9 mouse cellular contexts compared by ENCODE assay signal in the genomic region with DNA sequence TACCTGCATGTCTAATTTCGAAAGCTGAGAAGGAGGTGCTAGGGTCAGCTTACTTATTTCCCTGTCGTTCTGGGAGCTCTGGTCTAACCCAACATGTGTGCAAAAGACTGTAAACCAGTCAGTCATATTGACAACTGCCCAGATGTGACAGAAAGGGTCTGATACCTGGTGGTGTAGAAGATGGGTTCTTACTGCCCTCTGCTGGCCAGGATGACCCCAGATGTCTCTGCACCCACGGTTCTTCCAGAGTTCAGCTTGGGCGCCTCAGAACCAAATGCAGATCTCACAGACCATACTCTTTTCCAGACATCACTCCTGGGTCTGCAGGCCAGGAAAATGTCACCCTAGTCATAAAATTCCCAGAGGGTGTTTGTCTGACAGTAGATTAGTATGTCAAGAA. TPM values are rescaled to one million over a fixed set of nuclear protein-coding genes. Genes with fewer than 3 reads are reported as not detected.
DNase-seq lines count a peak whose midpoint lies in the region; ATAC-seq and TF ChIP-seq lines count a peak whose summit lies in the region.
"Had no signal": no experiment of that assay in that cellular context is flagged by ENCODE, and none has a peak within 500 bp of the region (broad histone marks: within the 10 kb centered on the region; RNA-seq: fewer than 3 reads in every experiment).

No protein-coding gene starts in this region.

- no peak overlapping the region for H3K4me2 ChIP-seq in liver, embryonic 12.5 days
- H3K4me2 ChIP-seq in kidney, postnatal 0 days (ENCODE audit: low read length): no peak overlapping the region
- no peak overlapping the region for H3K4me2 ChIP-seq in hindbrain, embryonic 16.5 days (ENCODE audit: low read length)

- H3K36me3 ChIP-seq in liver, embryonic 12.5 days: no peaks in the 10 kb centered on the region
- no peaks in the 10 kb centered on the region for H3K36me3 ChIP-seq in kidney, postnatal 0 days (ENCODE audit: insufficient read depth, low read length)
- no peaks in the 10 kb centered on the region for H3K36me3 ChIP-seq in hindbrain, embryonic 16.5 days (ENCODE audit: control insufficient read depth, insufficient read depth, low read length)

- DNase-seq in liver: peak; percentile 41
- peak; percentile 69 for DNase-seq in T-cell, adult 2 months (ENCODE audit: low spot score)
- peak; percentile 50 for DNase-seq in gastrocnemius, postnatal 10 days
- peak; percentile 67 for DNase-seq in kidney, postnatal 0 days (ENCODE audit: low spot score)
- DNase-seq in naive thymus-derived CD4-positive, alpha-beta T cell, adult 2 months (ENCODE audit: low read depth): peak; percentile 89
- DNase-seq in urinary bladder, postnatal 4 days (ENCODE audit: low spot score in 2 of 2): peak; percentile 28 to 60

- TF ChIP-seq CTCF in kidney, postnatal 0 days (IDR thresholded peaks at IDR 0.05; ENCODE audit: low read depth): peak; percentile 82

- H3K9me3 ChIP-seq in liver, embryonic 12.5 days (replicated peaks): no peaks in the 10 kb centered on the region
- no peaks in the 10 kb centered on the region for H3K9me3 ChIP-seq in kidney, postnatal 0 days (replicated peaks; ENCODE audit: low read length)
- no peaks in the 10 kb centered on the region for H3K9me3 ChIP-seq in hindbrain, embryonic 16.5 days (ENCODE audit: control insufficient read depth, low read length)

- no peak for ATAC-seq in liver, embryonic 12.5 days
- peak; percentile 49; the same call in 1 of the 2 replicates for ATAC-seq in kidney, postnatal 0 days (replicated peaks; ENCODE audit: low FRiP score, low read depth)
- no peak for ATAC-seq in hindbrain, embryonic 16.5 days

- no peak overlapping the region for H3K27ac ChIP-seq in liver, embryonic 12.5 days
- H3K27ac ChIP-seq in kidney, postnatal 0 days: no peak overlapping the region
- no peak overlapping the region for H3K27ac ChIP-seq in hindbrain, embryonic 16.5 days (ENCODE audit: low read depth, low read length)
- H3K27ac ChIP-seq: macrophage had no signal

- H3K4me3 ChIP-seq in liver, embryonic 12.5 days: no peak overlapping the region
- H3K4me3 ChIP-seq in kidney, postnatal 0 days (replicated peaks; ENCODE audit: low read depth, low read length): no peak overlapping the region
- H3K4me3 ChIP-seq in hindbrain, embryonic 16.5 days (ENCODE audit: low read length): no peak overlapping the region

- no peaks in the 10 kb centered on the region for H3K27me3 ChIP-seq in liver, embryonic 12.5 days (replicated peaks)
- no peaks in the 10 kb centered on the region for H3K27me3 ChIP-seq in kidney, postnatal 0 days (ENCODE audit: insufficient read depth, low read length)
- no peaks in the 10 kb centered on the region for H3K27me3 ChIP-seq in hindbrain, embryonic 16.5 days (replicated peaks; ENCODE audit: control insufficient read depth, insufficient read depth, low read length)

- WGBS in liver, embryonic 12.5 days (ENCODE audit: insufficient replicate concordance): 31% methylated on average over 4 of the region's 4 CpGs
- 40% methylated on average over 4 of the region's 4 CpGs for WGBS in kidney, postnatal 0 days
- 54% methylated on average over 4 of the region's 4 CpGs for WGBS in hindbrain, embryonic 16.5 days

- H3K4me1 ChIP-seq in liver, embryonic 12.5 days: no peaks in the 10 kb centered on the region
- H3K4me1 ChIP-seq in kidney, postnatal 0 days (replicated peaks; ENCODE audit: insufficient read depth, low read length): no peaks in the 10 kb centered on the region
- no peaks in the 10 kb centered on the region for H3K4me1 ChIP-seq in hindbrain, embryonic 16.5 days (ENCODE audit: control insufficient read depth, insufficient read depth, low read depth, low read length)

- no peak overlapping the region for H3K9ac ChIP-seq in liver, embryonic 12.5 days
- no peak overlapping the region for H3K9ac ChIP-seq in kidney, postnatal 0 days (ENCODE audit: low read depth, low read length)
- no peak overlapping the region for H3K9ac ChIP-seq in hindbrain, embryonic 16.5 days (ENCODE audit: low read depth, low read length)

RNA-seq across cellular contexts. Expression of gene Gramd1b, which starts 51.9 kb away (rescaled TPM):
- polyA plus RNA-seq in liver, embryonic 12.5 days (2016; fragmentation: Nextera tagmentation; extraction: Ambion mirVana): 1.7 and 2.1 TPM in 2 replicates
- total RNA-seq in gastrocnemius, postnatal 10 days (2021): 10 to 100 TPM; 15.6 to 20.4 TPM
- polyA plus RNA-seq in kidney, postnatal 0 days (2015; fragmentation: Nextera tagmentation; extraction: Ambion mirVana): 8.9 and 9.0 TPM in 2 replicates
- polyA plus RNA-seq in hindbrain, embryonic 16.5 days (2015; fragmentation: Nextera tagmentation; extraction: Ambion mirVana): 17.0 and 18.5 TPM in 2 replicates
